Mouse (Mus musculus) intestine, embryonic 15.5 days (tissue): ENCODE data around the gene Lrrn4. TPM values are rescaled to one million over a fixed set of nuclear protein-coding genes. Genes with fewer than 3 reads are reported as not detected.

Source experiments
- polyA plus RNA-seq: library from polyadenylated mRNA; unstranded; fragments of >200 nt; fragmentation: Nextera tagmentation; extraction: Ambion mirVana; gene quantifications from 2 replicates; pipeline ENCODE4 v1.2.1, GENCODE M21; 2015

Gene Lrrn4
- polyA plus RNA-seq, 1 experiment from 2014 or later: 10.9 TPM

Other genes with a start within 250 kb of the Lrrn4 start
- gene Shld1, start 194.0 kb downstream of the Lrrn4 start, polyA plus RNA-seq: 13.6 and 14.2 TPM in 2 replicates
- 45.1 and 53.1 TPM in 2 replicates for gene Chgb, start 99.6 kb downstream of the Lrrn4 start, polyA plus RNA-seq
- gene Trmt6, start 64.8 kb downstream of the Lrrn4 start, polyA plus RNA-seq: 30.0 and 40.0 TPM in 2 replicates
- 11.0 and 11.9 TPM in 2 replicates for gene Mcm8, start 64.8 kb downstream of the Lrrn4 start, polyA plus RNA-seq
- 30.7 and 33.9 TPM in 2 replicates for gene Crls1, start 34.2 kb downstream of the Lrrn4 start, polyA plus RNA-seq
- gene Fermt1, start 65.0 kb upstream of the Lrrn4 start, polyA plus RNA-seq: 45.1 and 46.1 TPM in 2 replicates